Mouse (Mus musculus) left cerebral cortex, adult 11 months (tissue): ENCODE measurements around the gene Teddm1a.

ENCODE experiments used
- DNase-seq: peaks from one replicate; pipeline ENCODE4 v3.0.0; 2022; ENCODE audit warnings: low spot score

The Teddm1a gene

DNA sequence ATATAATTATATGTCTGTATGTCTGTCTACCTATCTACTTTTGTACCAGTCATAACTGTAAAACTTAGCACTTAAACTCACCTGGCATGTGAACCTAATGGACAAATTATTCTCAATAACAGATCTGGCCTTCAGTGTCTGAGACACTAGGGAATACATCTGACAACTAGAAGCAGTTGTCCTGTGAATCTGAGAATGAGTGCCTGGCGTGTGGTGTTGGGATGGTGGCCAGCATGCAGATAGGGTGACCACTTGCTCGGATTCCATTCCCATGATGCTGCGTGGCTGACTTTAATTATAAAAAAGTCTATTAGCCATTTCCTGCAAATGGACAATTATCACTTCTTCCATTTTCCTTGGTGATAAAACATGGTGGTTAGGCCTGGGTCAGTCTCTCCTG, 14.3 kb downstream of the Teddm1a start:
- no peak for DNase-seq

DNA sequence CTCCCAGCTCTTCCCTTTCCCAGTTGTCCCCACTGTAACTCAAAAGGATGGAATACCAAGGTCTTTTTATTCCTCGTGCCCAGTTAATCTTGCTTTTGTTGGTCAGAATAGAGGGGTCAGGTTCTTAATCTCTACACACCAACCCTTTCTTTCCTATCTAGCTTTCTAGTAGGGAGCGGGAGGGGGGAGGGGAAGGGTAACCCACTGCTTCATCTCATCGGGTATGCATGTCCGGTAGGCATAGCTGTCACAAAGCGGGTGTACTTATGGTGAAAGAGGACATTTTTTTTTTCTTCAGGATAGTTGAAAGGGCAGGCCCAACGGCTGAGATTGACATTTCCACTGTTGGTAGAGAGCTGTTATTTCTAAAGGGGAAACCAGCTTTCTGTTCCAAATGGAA, 16.7 kb downstream of the Teddm1a start:
- no peak for DNase-seq

DNA sequence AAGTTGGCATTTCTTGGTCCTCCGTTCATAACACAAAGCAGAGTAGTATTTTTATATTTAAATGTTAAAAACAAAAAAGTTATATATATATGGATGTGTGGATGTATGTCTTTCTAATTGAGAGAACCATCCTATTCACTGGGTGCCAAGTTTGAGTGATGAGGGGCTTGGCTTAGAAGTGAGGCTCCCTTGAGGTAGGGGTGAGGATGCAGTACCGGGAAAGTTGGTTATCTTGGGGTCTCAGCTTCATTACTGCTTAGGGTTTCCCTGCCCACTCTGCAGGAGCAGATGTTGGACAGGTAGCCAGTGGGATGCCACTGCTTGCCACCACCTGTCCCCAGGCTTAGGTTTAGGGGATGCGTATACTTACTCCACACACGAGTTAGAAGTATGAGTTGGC, 17.2 kb downstream of the Teddm1a start:
- no peak for DNase-seq

- no peak for DNase-seq
Measured at GRCm38 (mm10) chr1:153909213-153909962, 17.8 kb downstream of the Teddm1a start.

DNA sequence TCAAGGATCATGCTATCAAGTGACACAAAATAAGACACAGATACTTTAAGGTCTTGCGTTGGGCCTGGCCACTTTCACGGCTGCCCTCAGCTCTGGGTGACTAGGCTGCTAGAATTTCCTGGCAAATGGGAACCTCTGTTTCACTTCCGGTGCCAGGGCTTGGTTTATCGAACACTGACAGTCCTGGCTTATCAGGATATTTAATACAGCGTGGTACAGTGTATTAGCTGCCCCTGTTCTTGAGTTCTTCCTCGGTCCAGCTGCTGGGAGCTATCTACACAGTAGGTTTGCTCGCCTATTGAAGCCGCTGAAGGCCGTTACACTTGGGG, 18.4 kb downstream of the Teddm1a start:
- no peak for DNase-seq

DNA sequence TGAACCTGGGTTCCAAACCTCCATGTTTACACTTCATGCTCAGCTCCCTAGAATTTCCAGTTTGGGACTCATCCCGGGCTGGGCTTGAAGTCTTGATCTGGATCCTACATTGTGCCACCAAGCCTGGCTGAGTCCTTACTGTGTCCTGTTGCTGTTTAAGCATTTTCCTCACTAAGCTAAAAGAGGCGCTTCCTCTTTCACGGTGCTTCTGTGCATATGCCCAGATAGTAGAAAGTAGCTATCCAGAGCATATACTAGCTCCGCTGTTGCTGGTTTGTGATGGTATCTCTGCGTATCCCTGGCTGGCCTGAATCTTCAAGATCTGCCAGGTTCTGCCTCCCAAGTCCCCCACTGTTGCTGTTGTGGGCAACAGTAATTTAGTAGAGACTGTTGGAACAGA, 18.9 kb downstream of the Teddm1a start:
- DNase-seq: no peak

- no peak for DNase-seq
Measured at GRCm38 (mm10) chr1:153911276-153911795, 19.8 kb downstream of the Teddm1a start.

DNA sequence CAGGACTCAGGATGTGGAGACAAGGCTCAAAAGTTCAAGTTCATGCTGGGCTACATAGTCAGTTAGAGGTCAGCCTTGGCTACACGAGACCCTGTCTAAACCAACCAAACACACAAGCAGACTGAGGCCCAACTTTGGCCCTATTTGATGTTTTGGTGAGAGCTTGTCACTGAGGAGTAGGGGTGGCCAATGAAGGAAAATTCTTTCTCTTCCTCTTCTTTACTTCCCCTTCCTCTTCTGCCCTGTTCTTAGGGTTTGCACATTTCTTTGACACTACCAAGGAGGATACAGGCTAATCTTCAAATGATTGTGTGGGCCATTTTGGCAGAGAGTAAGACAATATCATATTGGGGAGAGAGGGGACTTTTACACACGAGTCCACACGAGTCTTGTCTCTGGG, 22.3 kb downstream of the Teddm1a start:
- no peak for DNase-seq

GRCm38 (mm10) chr1:153918521-153919206, 27.1 kb downstream of the Teddm1a start:
- DNase-seq: no peak

GRCm38 (mm10) chr1:153921642-153922041, 30.1 kb downstream of the Teddm1a start:
- no peak for DNase-seq

DNA sequence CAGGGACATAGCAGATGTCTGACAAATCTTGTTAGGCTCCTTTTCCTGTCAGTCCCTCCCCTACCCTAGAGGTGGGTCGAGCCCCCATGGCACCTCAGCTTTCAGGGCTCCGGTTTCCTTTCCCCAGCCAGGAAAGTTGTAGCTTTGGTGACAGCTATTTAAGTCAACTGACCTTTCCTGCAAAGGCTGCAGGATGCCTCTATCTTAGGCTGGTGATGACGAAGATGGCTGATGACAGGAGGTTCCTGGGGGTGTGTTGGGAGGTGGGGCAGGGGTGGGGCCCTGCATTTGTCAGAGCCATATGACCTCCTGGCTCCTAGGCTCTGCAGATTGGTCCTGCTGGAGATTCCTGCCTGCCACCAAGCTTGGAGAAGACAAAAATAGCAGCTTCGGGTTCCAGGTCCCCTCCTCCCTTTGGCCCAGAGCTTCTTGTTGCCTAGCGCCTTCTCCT, 31.1 kb downstream of the Teddm1a start:
- no peak for DNase-seq

GRCm38 (mm10) chr1:153924395-153925385, 33.1 kb downstream of the Teddm1a start:
- no peak for DNase-seq

- DNase-seq: no peak
Measured at GRCm38 (mm10) chr1:153930431-153930830, 38.9 kb downstream of the Teddm1a start.

GRCm38 (mm10) chr1:153933772-153934171, 42.2 kb downstream of the Teddm1a start:
- DNase-seq: no peak

GRCm38 (mm10) chr1:153935844-153936380, 44.4 kb downstream of the Teddm1a start:
- no peak for DNase-seq

GRCm38 (mm10) chr1:153937025-153937424, 45.5 kb downstream of the Teddm1a start:
- DNase-seq: no peak

GRCm38 (mm10) chr1:153940986-153941385, 49.4 kb downstream of the Teddm1a start:
- DNase-seq: no peak
